Mouse (Mus musculus) olfactory bulb, adult 2 months (tissue): ENCODE results near the gene Fam47e.

ENCODE experiments used
- CTCF ChIP-seq: fragments of 200-500 bp; IDR thresholded peaks from 2 replicates; pipeline ENCODE4 v1.5.1; 2012; ENCODE audit warnings: low read depth, mild to moderate bottlenecking, low read length, moderate library complexity; ENCODE audit not compliant: insufficient read depth
- POLR2A ChIP-seq: fragments of 200-500 bp; IDR thresholded peaks from 2 replicates; pipeline ENCODE4 v1.6.1; 2012; ENCODE audit warnings: mild to moderate bottlenecking, low read depth, low read length, moderate library complexity; ENCODE audit not compliant: insufficient read depth

DNA sequence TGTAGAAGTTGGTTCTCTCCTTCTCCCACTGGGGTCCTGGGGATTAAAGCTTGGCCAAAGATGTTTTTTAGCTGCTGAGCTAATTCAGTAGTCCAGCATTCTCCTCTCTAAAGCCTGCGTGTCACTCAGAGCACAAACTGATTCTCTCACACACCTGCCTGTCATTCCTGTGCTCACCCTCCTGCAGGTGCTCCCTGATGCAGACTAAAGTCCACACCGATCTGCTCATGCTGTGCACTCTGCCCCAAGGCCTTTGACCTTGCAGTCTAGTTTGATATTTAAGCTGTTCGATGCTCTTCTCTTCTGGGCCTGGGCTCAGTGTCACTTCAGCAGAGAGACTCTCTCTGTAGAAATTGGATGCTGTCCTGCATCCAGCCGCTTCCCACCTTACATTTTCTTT, 16.4 kb downstream of the Fam47e start:
- TF ChIP-seq CTCF (no peak), POLR2A (no peak)
